Mouse (Mus musculus) midbrain, embryonic 14.5 days (tissue): ENCODE results near the gene Tle1. TPM values are rescaled to one million over a fixed set of nuclear protein-coding genes. Genes with fewer than 3 reads are reported as not detected.

ENCODE experiments used
- ATAC-seq: fragments of 200-750 bp; cut with Nextera tagmentation; 2 replicates; pipeline ENCODE4 v1.8.0; 2017; ENCODE audit warnings: moderate number of reproducible peaks, moderate library complexity; ENCODE audit not compliant: low FRiP score, low TSS enrichment
- DNase-seq: peaks from one replicate; pipeline ENCODE4 v3.0.0-alpha.2; 2015
- H3K27ac ChIP-seq: fragments of 300-500 bp; sonication (generic); replicated peaks from 2 replicates; pipeline ENCODE4 v1.5.1; 2014; ENCODE audit warnings: mild to moderate bottlenecking, low read depth, low read length, moderate library complexity
- H3K27me3 ChIP-seq: fragments of 300-500 bp; sonication (generic); 2 replicates; pipeline ENCODE4 v1.6.1; 2014; ENCODE audit warnings: low read length, control low read depth, mixed read lengths; ENCODE audit not compliant: control insufficient read depth, insufficient read depth
- H3K36me3 ChIP-seq: fragments of 300-500 bp; sonication (generic); 2 replicates; pipeline ENCODE4 v1.6.1; 2014; ENCODE audit warnings: low read length, control low read depth; ENCODE audit not compliant: control insufficient read depth, insufficient read depth
- H3K4me1 ChIP-seq: fragments of 300-500 bp; sonication (generic); 2 replicates; pipeline ENCODE4 v1.6.1; 2014; ENCODE audit warnings: mild to moderate bottlenecking, antibody characterized with exemption, low read length, control low read depth; ENCODE audit not compliant: control insufficient read depth, insufficient read depth
- H3K4me2 ChIP-seq: fragments of 300-500 bp; sonication (generic); 2 replicates; pipeline ENCODE4 v1.6.1; 2014; ENCODE audit warnings: mild to moderate bottlenecking, low read length, moderate library complexity
- H3K4me3 ChIP-seq: fragments of 300-500 bp; sonication (generic); replicated peaks from 2 replicates; pipeline ENCODE4 v1.5.1; 2014; ENCODE audit warnings: low read depth, low read length
- H3K9ac ChIP-seq: fragments of 300-500 bp; sonication (generic); replicated peaks from 2 replicates; pipeline ENCODE4 v1.6.1; 2014; ENCODE audit warnings: mild to moderate bottlenecking, low read length, moderate library complexity
- H3K9me3 ChIP-seq: fragments of 300-500 bp; sonication (generic); 2 replicates; pipeline ENCODE4 v1.6.1; 2016; ENCODE audit warnings: low read length, control low read depth, mixed read lengths; ENCODE audit not compliant: control insufficient read depth
- WGBS: fragments of 180-500 bp; shearing (Covaris S2); extraction: QIAGEN DNeasy Blood & Tissue Kit; methylation state at CpG from one replicate; pipeline ENCODE4 v1.1.7; 2014; 5-methylcytosine and 5-hydroxymethylcytosine counted together
- polyA plus RNA-seq: library from polyadenylated mRNA; unstranded; fragments of >200 nt; fragmentation: Nextera tagmentation; extraction: Ambion mirVana; gene quantifications from 2 replicates; pipeline ENCODE4 v1.2.1, GENCODE M21; 2014

Gene Tle1
- 43.5 and 51.0 TPM in 2 replicates for polyA plus RNA-seq

DNA sequence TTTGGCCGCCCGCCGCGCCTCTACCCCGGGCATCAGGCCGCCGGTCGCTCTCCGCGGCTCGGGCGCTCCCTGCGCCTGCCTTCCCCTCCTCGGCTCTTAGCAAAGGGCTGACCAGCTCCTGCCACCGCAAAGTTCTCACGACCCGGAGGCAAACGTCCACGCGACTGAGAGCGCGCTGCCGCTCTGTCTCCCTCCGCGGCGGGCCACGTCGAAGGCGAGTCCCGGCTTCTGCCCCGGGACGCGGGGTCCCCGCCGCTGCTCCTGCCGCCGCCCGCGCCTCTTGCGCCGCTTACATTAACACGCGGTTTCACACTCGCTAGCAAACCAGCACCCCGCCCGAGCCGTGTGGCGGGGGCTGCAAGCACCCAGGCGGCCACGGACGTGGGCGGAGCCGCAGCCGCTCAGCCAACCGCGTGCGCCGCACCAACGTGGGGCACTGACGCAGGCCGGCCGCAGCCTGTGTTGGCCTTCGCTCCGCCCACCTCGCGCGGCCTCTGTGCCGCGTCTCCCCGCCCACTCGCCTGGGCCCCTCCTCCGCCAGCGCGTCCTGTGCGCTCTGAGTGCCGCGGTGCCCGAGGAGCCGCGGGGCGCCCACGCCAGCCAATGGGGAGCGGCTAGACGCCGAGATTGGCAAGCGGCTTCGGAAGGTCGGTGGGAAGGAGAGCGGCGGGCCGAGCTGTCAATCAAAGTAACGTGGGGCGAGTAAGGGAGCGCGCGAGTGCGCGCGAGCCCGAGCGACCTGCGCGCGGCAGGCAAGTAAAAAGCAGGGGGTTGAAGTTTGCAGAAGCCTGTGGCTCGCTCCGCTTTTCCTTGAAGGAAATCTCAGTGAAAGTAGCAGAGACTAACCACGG, at the start of gene Tle1:
Tle1 (minus strand) TSS at position 361 of the 851 bp plus-strand sequence.
- H3K9ac ChIP-seq, result peak within 1 kb of the TSS; percentile 83
- peak; percentile 97 for ATAC-seq
- WGBS, result under 1% methylated on average over 99 of the region's 107 CpGs
- peak; percentile 100 for DNase-seq
- peaks cover 39% of the 10 kb centered on the region for H3K4me1 ChIP-seq
- peak within 1 kb of the TSS; percentile 91 for H3K4me3 ChIP-seq
- peaks cover 4% of the 10 kb centered on the region; the same call in 1 of the 2 replicates for H3K27me3 ChIP-seq
- no peaks in the 10 kb centered on the region for H3K9me3 ChIP-seq
- no peaks in the 10 kb centered on the region for H3K36me3 ChIP-seq
- H3K27ac ChIP-seq, result peak within 1 kb of the TSS; percentile 94
- H3K4me2 ChIP-seq, result peak within 1 kb of the TSS; percentile 76

DNA sequence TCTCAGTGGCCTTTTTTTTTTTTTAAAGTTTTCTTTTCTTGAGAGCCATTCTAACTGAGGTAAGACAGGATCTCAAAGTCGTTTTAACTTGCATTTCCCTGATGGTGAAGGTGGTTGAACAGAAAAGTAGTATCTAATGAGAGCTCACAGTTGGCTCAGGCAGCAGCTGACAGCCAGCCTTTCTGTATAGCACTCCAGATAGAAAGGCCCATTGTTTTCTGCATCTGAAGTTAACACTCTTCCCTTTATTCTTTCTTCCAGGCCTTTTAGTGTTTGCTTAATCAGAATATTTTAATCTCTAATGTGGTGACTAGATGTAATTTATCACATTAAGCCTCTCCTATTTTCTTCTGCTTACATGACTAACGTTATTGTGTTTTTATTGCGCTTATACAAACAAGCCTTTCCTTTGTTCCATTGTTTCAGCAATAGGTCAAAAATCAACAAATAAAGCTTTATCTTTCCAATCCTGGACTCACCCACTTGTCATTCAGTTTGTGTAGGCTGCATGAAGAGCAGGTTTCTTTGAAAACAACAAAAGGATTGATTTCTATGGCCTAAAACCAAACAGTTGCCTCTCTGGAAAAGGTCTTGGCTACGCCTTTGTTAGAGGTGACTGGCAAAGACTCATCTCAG, 33.0 kb upstream of the Tle1 start:
- Histone ChIP-seq H3K9me3 (no peaks in the 10 kb centered on the region), H3K27ac (no peak overlapping the region), H3K4me3 (no peak overlapping the region), H3K9ac (no peak overlapping the region), H3K27me3 (0 out of 2 replicates have a peak, but pooled peaks cover 5% of the 10 kb centered on the region), H3K4me2 (no peak overlapping the region), H3K4me1 (no peaks in the 10 kb centered on the region), H3K36me3 (no peaks in the 10 kb centered on the region)
- WGBS, result 8% methylated on average over 4 of the region's 4 CpGs
- peak; percentile 32 for DNase-seq
- ATAC-seq, result no peak

DNA sequence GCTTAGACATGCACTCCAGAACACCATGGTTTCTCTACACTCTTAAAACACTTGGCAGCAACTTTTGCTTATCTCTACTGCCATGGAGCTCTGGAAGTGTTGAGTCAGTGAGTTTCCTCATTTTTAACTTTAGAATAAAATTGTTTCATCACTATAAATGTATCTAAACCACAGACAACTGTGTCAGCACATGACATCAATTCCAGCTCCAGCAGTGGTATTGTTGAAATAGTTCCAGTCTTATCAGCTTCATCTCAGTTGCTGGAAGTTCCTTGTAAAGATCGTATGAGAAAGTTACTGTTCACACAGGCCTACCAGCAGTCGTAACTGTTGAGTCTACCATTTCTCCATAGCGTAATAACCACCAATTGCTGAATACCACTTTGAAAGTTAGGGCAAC, 31.5 kb upstream of the Tle1 start:
- Histone ChIP-seq H3K4me1 (no peaks in the 10 kb centered on the region), H3K27me3 (0 out of 2 replicates have a peak, but pooled peaks cover 5% of the 10 kb centered on the region), H3K9ac (no peak overlapping the region), H3K36me3 (no peaks in the 10 kb centered on the region), H3K9me3 (no peaks in the 10 kb centered on the region), H3K27ac (no peak overlapping the region), H3K4me3 (no peak overlapping the region), H3K4me2 (no peak overlapping the region)
- no peak for DNase-seq
- WGBS, result 90% methylated on average over 3 of the region's 3 CpGs
- no peak for ATAC-seq

DNA sequence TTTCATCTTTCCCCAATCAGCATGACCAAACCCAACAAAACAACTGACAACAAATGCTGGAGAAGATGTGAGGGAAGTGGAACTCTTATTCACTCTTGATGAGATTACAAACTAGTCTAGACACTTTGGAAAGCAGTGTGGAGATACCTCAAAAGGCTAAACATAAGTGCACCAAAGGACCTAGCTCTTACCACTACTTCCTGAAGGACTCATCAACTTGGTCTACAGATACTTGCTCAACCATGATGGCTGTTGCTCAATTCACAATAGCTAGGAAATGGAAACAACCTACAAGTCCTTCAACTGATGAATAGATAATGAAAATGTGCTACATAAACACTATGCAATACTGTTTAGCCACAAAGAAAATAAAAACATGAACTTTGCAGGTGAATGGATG, 30.1 kb upstream of the Tle1 start:
- no peak overlapping the region for H3K27ac ChIP-seq
- no peak overlapping the region for H3K4me2 ChIP-seq
- H3K9ac ChIP-seq, result no peak overlapping the region
- DNase-seq (no peak), ATAC-seq (no peak)
- H3K4me1 ChIP-seq, result no peaks in the 10 kb centered on the region
- H3K4me3 ChIP-seq, result no peak overlapping the region
- no peaks in the 10 kb centered on the region for H3K9me3 ChIP-seq
- 0 out of 2 replicates have a peak, but pooled peaks cover 5% of the 10 kb centered on the region for H3K27me3 ChIP-seq
- no peaks in the 10 kb centered on the region for H3K36me3 ChIP-seq

DNA sequence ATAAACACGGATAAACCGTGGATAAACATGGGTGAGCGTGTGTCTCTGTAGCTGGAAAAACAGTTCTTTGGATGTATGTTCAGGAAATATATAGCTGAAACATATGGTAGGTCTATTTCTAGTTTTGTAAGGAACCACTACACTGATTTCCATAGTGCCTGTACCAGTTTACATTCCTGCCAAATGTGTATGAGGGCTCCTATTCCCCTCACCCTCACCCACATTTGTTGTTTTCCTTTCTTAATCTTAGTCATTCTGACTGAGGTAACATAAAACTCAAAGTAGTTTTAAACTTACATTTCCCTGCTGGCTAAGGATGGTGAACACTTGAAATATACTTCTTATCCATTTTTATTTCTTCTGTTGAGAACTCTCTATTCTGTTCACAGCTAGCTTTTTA, 20.9 kb upstream of the Tle1 start:
- Histone ChIP-seq H3K4me1 (no peaks in the 10 kb centered on the region), H3K36me3 (no peaks in the 10 kb centered on the region), H3K4me3 (no peak overlapping the region), H3K4me2 (no peak overlapping the region), H3K27ac (no peak overlapping the region), H3K9ac (no peak overlapping the region), H3K9me3 (no peaks in the 10 kb centered on the region), H3K27me3 (no peaks in the 10 kb centered on the region)
- ATAC-seq, result no peak
- WGBS, result 93% methylated on average over 3 of the region's 3 CpGs
- no peak for DNase-seq

DNA sequence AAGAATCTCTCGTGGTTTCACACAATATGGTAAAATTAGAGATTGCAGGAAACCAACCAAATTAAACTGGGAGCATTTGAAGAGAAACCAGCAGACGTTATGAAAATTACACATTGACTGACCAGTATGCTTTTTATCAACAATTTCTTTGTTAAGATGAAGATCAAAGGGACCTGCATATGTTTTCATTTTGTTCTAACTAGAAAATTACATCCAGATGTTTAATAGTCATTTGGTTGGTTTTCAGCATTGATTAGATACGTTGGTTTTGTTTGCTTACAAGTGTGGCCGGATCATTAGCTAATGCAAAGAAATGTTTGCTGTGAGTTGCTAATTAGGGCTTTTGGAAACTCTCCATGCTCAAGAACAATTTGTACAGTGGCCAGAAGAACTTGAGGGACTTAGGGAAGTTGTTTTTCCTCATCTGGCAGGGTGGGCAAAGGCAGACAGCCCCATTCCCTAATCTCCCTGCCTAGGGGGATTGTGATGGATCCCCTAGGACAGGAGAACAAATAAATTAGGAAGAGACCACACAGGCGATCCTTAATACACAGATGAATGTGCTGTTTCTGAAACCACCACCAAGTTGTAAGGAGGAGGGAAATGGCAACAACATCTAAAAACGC, 3.8 kb upstream of the Tle1 start:
- WGBS, result 23% methylated on average over 6 of the region's 6 CpGs

GRCm38 (mm10) chr4:72201521-72201991, 837 bp upstream of the Tle1 start:
- WGBS, result under 1% methylated on average over 24 of the region's 24 CpGs
- Histone ChIP-seq H3K4me2 (peak overlapping the region; percentile 76), H3K36me3 (no peaks in the 10 kb centered on the region), H3K4me1 (peaks cover 34% of the 10 kb centered on the region), H3K27ac (peak overlapping the region; percentile 94; the same call in 1 of the 2 replicates), H3K27me3 (peaks cover 5% of the 10 kb centered on the region; the same call in 1 of the 2 replicates), H3K9ac (peak overlapping the region; percentile 48), H3K4me3 (peak overlapping the region; percentile 91), H3K9me3 (no peaks in the 10 kb centered on the region)
- ATAC-seq, result peak; percentile 2
- DNase-seq, result peak; percentile 69

More for the DNA sequence above, 3.8 kb upstream of the Tle1 start:
- H3K9ac ChIP-seq, result no peak overlapping the region
- ATAC-seq, result no peak
- 0 out of 2 replicates have a peak overlapping the region, but pooled peaks have one; percentile 2 for H3K4me3 ChIP-seq
- DNase-seq, result peak; percentile 40
- H3K4me1 ChIP-seq, result peaks cover 24% of the 10 kb centered on the region
- H3K36me3 ChIP-seq, result no peaks in the 10 kb centered on the region
- no peak overlapping the region for H3K27ac ChIP-seq
- H3K27me3 ChIP-seq, result peaks cover 9% of the 10 kb centered on the region; the same call in 1 of the 2 replicates
- peak overlapping the region; percentile 76 for H3K4me2 ChIP-seq
- no peaks in the 10 kb centered on the region for H3K9me3 ChIP-seq
